Mouse (Mus musculus): Measurements from ENCODE around the gene Rnf128. TPM values are rescaled to one million over a fixed set of nuclear protein-coding genes. Genes with fewer than 3 reads are reported as not detected.

The Rnf128 gene
- 203 TPM for polyA plus RNA-seq (2014; fragmentation: Illumina TruSeq; extraction: RNeasy Lipid Tissue Mini Kit (QIAGEN cat#74804); ENCODE audit: low read depth, low replicate concordance)

GRCm38 (mm10) chrX:139562925-139563461 lies at the start of gene Rnf128:
Rnf128 (plus strand) TSS chrX:139563316.

DNA sequence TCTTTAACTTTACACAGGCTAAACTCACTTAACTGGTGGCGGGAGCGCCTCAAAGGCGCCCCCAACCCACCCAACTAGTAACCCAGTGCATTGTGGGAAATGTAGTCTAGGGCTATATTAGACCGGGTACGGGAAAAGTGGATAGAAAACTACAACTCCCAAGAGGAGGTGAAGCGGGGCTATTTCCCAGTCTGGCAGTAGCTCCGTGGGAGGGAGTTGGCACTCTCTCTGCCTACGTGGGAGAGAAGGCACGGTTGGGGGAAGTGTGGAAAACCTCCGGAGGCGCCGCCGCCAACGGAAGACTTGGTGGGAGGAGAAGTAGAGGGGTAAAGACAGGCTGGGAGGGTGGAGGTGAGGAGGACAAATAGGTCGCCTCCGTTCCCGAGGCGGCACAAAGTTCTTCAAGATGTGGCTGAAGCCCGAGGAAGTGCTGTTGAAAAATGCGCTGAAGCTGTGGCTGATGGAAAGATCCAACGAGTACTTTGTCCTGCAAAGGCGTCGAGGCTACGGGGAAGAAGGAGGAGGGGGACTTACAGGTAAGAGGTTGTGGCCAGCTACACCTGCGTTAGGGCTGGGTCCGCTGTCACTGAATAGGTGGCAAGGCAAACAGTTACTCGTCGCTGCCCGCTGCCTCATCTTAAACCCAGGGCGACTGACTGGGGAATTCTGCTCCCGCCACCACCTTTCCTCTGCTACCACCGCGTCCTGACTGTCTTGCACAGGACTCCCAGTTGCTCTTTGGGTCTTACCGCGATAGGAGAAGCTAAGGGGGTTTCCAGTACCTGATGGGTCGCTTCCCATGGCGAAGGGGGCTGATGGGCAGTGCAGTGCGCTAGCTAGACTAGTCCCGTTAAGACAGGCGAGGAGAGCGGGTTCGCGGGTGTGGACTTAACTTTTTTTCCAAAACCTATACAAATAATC lies 121.9 kb downstream of the Rnf128 start, which contains the start of gene Tbc1d8b:
Gene Tbc1d8b (plus strand): TSS at position 222 of the 921 bp plus-strand sequence.

DNA sequence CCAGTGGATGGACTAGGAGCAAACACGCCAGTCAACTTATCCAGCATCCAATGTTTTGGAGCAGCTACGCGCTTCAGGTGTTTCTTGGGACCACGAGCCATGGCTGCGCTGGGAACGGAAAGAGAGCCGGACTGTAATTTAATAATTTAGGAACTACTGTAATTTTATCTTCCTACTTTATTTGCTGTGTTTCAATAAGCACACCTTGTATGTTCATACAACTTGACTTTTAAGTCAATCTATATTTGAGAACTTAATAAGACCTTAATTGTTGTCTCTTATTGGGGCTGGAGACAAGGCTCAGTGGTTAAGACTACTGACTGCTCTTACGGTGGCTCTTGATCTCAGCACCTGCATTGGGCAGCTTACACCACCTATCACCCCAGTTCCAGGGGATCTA lies 151.3 kb downstream of the Rnf128 start, which contains the start of gene Gm15013:
Gene Gm15013 (minus strand): TSS at position 101 of the 400 bp plus-strand sequence.

Other genes with a start within 250 kb of the Rnf128 start
- not detected for gene Trap1a, start 229.6 kb upstream of the Rnf128 start, polyA plus RNA-seq (2014; fragmentation: Illumina TruSeq; extraction: RNeasy Lipid Tissue Mini Kit (QIAGEN cat#74804); ENCODE audit: low read depth, low replicate concordance)
- gene D330045A20Rik, start 82.9 kb upstream of the Rnf128 start, polyA plus RNA-seq (2014; fragmentation: Illumina TruSeq; extraction: RNeasy Lipid Tissue Mini Kit (QIAGEN cat#74804); ENCODE audit: low read depth, low replicate concordance) = 2.1 TPM
- gene Tbc1d8b, start 121.7 kb downstream of the Rnf128 start, polyA plus RNA-seq (2014; fragmentation: Illumina TruSeq; extraction: RNeasy Lipid Tissue Mini Kit (QIAGEN cat#74804); ENCODE audit: low read depth, low replicate concordance) = 42.6 TPM
- not detected for gene Gm15013, start 151.2 kb downstream of the Rnf128 start, polyA plus RNA-seq (2014; fragmentation: Illumina TruSeq; extraction: RNeasy Lipid Tissue Mini Kit (QIAGEN cat#74804); ENCODE audit: low read depth, low replicate concordance)
- not detected for gene Ripply1, start 219.0 kb downstream of the Rnf128 start, polyA plus RNA-seq (2014; fragmentation: Illumina TruSeq; extraction: RNeasy Lipid Tissue Mini Kit (QIAGEN cat#74804); ENCODE audit: low read depth, low replicate concordance)
- gene Cldn2, start 237.5 kb downstream of the Rnf128 start, polyA plus RNA-seq (2014; fragmentation: Illumina TruSeq; extraction: RNeasy Lipid Tissue Mini Kit (QIAGEN cat#74804); ENCODE audit: low read depth, low replicate concordance) = not detected

All from adrenal gland, adult 10 weeks (tissue).